Mouse (Mus musculus) induced T-regulatory cell, adult 2 months (primary cell): ENCODE data around the gene Etl4.

Experiments
- DNase-seq: peaks from one replicate; pipeline ENCODE4 v3.0.0-alpha.2; 2012; ENCODE audit warnings: low read depth

Gene Etl4

DNA sequence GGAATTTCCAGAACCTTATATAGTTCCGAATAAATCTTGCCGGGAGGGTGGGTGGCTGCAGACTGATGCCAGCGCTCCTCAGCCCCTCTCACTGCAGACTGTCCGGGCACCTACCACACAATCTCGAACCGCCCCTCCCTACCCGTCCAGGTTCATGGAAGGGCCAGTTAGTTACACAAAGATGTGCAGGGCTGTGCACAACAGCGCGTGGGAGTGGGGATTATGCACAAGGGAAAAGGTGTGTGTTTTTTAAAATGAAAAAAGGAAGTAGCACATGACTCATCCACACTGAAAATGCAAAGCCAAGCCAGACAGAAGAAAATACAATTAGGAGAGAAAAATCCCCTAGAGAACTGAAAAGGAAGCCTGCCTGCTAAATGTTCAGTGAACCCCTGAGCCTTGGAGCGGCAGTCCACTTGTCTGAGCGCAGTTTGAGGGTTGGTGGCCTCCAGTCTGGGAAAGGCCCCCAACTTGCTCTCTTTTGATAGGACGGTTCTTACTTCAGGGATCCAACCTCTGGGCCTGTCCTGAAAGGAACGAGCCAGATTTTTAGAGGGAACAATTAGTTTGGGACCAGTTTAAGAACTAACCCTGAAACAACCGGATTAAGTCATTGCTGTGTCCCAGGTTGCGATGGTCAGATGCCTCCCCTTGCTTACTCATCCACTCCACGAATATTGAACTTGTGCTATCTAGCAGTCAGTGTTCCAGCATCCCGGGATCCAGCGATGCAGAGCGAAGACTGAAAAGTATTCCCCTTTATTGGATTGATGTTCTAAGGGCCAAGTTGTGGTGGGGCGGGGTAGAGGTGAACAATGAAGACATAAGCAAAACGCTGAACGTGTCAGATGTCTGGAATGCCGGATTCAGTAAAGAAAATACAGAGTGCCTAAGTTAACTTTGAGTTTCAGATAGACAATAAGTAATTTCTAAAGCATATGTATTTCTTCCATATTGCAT, 611.3 kb downstream of the Etl4 start:
- DNase-seq: no peak

DNA sequence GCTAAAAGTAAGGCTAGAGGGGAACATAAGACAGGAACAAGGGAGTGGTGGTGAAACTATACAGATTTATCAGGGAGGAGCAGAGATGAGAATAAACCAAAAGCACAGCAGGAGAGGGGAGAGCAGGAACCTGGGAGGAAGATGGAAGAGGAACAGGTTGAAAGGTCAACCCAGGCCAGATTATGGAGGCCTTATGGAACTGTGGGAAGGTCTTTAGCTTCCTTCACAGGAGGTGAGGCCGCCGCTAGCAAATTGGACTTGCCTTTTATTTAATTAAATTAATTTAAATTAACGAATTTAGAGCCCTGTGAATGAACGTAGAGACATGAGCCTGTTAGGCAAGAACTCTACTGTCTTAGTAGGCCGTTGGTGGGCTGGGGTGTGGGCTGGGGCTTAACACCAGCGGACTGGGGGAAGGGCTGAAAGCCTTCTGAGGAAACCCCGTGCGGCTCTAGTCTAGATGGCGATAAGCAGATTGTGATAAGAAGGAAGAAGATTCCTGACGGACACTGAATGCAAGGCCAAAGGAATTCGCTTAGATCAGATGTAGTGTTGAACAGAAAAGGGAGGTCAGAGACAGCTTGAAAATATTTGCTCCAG, 612.2 kb downstream of the Etl4 start:
- DNase-seq: no peak

DNA sequence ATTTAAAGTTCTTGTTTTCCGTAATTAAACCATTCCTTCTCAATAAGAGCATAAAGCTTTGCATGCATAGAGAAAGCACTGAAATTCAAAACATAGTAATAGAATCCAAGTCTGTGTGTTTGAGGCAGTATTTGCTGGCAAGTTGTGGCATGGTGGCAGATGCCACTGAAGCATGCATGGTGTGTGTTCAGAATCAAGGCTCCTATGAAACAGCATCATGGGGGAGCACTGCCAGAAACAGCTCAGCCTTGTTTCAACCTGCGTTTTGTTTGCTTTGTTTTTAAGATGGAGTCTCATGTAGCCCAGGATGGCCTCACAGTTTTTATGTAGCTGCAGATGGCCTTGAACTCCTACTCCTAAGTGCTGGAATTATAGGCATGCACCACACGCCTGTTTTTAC, 614.1 kb downstream of the Etl4 start:
- no peak for DNase-seq

DNA sequence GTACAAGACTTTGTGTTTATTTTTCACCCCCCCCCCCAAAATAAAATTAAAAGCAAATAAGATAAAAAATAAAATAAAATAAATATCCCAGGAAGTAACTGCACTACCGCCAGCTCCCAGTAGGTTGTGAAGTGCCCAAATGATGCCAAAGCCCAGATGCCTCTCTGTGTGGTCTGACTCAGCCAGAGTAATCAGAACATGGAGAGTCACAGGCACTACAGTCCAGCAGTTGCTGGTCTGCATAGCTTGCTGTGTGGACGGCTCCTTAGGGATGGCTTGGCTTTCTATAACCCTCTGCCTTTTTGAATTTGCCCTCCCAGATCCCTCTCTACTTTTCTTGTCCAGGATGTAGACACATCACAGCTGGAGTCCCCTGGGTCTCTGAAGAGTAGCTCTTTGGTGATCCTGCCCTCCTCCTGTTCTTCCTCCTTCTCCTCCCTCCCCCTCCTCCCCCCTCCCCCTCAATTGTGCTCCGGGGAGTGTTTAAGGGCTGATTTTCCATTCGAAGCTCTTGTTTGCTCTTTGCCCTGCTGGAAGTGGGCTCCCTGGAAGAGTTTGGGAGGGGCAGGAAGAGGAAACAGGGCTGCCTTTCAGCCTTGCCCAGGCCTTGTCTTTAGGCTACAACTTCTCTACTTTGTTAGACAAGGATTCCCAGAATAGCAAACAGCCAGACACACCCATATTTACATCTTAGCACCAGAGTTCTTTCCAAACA, 616.5 kb downstream of the Etl4 start:
- DNase-seq: no peak

DNA sequence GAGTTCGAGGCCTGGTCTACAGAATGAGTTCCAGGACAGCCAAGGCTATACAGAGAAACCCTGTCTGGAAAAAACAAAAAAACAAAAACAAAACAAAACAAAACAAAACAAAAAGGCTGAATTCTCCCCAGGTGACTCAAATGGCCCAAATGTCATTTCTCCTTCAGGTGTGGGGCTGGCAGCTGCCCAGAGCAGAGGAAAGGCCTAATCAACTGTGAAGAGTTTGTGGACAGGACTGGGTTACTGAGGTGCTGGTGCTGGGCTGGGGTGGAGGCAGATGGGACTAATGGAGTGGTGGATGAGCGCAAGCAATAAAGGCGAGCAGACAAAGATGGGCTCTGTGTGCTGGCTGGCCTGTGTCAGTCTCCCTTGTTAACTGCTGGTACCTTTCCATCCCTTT, 617.3 kb downstream of the Etl4 start:
- DNase-seq: no peak

DNA sequence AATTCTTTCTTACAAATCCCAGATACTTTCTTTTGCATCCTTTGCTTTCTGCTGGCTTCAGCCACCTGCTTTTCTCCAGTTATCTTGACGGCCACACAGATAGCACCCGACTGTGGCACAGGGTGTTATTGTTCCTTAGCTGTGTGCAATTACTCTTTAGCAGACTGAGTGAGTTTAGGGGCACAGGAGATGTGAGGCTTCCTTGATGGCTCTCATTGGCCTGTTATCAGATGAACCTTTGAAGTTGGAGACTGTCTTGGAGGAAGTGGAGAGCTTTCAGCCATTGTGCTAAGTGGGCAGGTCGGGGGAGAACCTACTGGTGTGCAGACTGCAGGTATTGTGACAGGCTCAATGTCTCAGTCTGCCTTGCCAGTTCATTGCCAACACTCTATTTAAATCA, 623.0 kb downstream of the Etl4 start:
- no peak for DNase-seq

DNA sequence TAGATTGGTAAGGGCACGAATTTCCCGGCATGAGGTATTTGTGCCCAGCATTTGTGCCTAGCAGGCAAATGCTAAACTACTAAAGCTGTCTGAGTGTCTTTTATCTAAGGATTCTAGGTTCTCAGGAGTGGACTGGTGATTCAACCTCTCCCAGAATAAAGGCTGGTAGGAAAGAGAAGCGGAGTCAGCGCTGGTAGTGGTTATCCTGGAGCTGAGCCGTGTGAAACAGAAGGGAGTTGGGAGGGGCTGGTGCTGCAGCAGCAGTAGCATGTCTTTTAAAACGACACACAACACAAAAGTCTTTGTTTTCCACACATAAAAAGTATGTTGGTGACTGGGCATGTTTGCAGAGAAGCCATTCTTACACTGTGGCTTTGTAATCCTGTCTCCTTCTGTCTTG, 628.2 kb downstream of the Etl4 start:
- DNase-seq: no peak

DNA sequence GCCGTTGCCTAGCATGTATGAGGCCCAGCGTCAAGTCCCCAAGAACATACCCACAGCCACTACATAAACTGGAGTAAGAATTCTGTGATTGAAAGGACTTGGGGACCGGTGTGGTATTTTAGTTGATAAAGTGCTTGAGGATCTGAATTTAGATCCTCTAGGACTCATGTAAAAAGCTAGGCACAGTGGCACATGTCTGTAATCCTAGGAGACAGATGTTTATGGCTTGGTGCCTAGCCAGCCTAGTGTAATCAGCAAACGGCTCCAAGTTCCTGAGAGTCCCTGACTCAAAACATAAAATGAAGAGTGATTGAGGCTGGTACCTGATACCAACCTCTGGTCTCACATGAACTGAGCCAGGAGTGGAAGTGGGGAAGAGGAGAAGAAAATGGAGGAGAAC, 629.3 kb downstream of the Etl4 start:
- DNase-seq: no peak

DNA sequence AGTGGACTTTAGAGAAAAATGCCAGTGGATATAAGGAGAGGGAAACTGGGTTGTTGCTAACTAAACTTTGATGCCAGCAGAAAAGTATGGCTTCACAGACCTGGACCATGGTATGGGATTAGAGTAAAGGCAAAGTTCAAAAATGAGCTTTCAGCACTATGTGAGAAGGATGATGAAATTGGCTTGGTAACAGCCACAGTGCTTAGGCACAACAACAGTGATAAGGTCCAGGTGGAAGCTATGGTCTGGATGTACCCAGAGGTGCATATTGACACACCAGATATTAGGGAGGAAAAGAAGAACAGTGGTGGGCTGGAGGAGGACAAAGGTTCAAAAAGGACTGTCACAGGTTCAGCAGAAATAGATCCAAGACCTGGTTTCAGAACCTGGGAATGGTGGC, 631.7 kb downstream of the Etl4 start:
- DNase-seq: no peak

DNA sequence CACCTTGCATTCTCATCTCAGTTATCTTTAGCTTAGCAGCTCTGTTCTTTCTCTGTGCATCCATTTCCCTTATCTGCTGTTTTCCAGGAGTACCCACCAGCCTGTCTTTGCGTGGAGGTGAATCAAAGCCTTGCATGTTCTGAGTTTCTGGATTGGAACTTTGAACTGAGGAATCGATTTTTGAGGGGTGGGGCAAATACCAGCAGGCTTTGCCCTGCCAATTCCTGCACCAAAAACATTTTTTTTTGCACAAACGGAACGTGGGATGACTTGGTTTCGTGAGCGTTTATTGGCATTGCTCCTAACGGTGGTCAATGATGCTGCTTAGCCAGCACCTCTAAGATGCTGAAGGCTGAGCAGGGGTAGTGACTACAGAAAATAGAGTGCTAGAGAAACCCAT, 632.7 kb downstream of the Etl4 start:
- DNase-seq: no peak

DNA sequence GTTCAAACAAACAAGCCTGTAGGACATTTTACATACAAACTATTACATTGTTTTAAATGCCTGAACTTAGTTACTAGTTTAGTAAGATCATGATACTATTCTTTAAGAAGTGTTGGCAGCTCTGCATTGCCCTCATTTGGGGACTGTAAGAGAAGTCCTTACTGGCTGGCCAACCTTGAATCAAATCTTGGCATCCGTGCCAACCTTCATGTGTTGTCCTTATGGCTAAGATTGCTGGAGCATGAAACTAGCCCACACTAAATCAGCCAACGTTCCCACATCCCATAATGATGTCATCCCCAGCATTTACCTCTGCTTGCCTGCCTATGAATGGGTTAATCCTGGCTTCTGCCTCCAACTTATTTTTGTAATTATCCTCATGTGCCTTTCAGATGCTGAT, 636.0 kb downstream of the Etl4 start:
- no peak for DNase-seq

DNA sequence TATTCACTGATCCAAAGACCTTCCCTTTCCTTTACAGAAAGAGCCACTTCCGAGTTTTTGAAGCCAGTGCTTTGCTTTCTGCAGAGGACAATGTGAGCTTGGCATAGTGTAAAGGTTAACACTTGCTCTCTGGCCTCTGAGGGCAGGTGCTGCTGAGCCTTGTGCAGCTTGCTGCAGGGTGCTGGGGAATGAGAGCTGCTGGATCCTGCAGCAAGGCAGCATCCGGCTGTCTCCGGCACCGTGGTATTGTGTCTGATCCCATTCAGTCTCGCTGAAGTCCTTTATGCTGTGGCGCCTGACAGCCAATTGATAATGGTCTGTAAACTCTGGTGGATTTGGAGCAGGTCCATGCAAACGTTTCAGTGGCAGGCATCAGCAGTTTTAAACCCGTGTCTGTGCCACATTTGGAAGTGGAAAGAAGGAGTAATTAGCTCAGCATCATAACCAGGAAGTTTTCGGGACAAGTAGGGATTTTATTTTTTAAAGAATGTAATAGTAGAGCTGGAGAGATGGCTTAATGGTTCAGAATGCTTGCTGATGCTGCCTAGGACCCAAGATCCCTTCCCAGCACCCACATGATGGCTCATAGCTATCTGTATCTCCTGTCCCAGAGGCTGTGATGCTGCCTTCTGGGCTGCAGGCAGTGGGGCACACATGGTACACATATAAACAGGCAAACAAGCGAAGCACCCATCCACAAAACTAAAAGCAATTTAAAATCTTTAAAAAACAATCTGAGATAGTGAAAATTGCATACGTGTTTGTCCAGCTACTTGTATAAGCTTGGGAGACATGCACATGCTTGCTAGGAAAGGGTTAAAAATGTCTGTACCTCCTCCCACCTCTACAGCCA, 637.1 kb downstream of the Etl4 start:
- no peak for DNase-seq

DNA sequence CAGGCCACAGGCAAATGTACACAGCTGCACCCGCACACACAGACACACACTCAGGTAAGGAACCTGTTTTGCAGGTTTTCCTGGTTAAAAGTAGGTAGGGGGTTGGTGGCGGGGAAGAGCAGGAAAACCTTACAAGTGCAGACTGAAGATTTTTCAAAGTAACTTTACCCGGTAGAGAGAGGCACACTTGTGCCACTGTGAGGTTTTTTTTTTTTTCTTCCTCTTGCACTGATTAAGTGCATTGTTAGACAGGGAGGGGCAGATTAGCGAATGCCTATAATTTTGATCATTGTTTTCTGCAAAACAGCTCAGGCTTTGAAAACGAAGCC, 637.7 kb downstream of the Etl4 start:
- DNase-seq: no peak

DNA sequence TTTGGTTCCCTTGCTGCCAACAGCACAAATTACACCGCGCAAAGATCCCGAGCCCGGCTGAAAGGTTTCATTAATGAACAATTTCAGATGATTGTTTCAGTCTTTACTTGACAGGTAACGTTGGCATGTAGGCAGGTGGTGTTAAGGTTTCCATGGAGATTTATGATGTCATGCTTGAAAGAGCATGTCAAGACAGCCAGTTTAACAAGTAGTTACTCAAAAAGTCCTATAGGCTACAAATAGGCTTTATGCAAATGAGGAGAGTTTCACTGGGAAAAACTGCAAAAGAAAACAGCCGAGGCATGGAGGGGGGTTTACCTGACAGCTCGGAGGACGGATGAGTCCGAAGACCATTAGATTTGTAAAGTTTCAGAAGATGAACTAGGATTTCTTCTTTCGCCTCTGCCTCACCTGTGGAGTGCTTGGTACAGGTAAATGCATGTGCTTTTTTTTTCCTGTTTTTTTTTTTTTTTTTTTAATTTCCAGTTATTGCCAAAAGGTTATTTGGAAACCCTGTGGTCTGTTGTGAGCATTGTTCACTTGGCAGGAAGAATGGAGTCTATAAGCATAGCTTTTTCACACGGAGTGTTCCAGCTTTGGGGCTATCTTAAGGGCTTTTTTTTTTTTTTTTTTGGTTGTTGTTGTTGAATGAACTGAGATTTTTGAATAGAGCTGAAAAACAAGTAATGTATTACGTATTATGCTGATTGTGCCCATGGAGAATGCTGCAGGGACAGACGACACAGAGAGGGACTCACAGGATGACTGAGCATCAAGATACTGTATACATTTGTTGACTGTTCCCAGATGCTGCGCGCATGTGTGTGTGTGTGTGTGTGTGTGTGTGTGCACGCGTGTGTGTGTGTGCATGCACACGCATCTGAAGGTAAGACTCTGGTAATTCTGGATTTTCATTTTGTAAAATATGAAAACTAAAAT, 638.4 kb downstream of the Etl4 start:
- DNase-seq: no peak

DNA sequence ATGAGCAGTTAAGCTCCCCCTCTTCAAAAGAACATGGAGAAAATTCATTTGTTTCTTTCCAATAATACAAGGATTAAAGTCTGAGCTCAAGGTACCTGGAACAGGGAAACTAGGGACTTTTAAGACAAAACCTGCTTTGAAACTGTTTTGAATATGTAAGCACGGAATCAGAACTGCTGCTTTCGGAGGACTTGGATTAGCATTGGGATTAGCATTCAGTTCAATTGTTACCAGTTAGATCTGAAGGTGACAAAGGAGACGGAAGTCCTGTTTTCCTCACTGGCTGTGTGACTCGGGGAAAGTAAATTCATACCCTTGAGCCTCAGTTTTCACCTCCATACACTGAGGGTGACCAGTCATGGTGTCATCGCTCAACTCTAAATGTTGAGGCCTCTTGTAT, 639.5 kb downstream of the Etl4 start:
- DNase-seq: no peak

DNA sequence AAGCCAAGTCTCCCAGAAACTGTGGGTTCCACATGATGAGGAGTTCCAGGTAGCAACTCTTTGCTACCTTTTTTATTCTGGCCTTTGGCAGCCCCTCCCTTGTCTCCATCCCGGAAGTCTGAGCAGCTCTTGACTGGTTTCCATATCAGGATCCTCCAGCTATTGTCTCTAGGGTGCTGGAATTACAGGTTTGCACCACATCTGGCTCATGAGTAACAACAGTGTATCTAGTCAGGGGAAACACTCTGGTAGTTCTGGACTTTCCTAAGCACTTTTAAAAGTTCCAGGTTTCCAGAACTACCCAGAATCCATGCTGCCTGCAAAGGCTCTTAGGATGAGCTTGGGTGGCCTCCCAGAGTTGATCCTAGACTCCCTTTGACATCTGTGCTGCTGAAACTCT, 640.4 kb downstream of the Etl4 start:
- DNase-seq: no peak

DNA sequence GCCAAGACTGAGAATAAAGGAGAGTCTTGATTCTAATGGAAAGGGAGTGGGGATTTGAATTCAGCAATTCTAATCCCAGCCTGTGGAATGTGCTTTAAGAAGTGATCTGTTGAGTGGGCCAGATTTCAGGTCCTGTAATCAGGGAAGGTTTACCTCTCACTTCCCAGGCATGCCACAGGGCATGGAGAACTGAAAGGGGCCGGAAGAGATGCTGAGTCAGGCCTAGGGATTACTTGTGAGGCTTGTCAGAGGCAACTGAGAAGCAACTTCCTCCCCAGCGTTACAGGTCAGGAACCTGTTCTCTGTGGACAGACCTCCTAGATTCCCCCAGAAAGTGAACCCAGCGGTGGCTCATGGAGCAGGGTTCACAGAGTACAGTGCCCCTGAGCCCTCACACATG, 646.1 kb downstream of the Etl4 start:
- no peak for DNase-seq

DNA sequence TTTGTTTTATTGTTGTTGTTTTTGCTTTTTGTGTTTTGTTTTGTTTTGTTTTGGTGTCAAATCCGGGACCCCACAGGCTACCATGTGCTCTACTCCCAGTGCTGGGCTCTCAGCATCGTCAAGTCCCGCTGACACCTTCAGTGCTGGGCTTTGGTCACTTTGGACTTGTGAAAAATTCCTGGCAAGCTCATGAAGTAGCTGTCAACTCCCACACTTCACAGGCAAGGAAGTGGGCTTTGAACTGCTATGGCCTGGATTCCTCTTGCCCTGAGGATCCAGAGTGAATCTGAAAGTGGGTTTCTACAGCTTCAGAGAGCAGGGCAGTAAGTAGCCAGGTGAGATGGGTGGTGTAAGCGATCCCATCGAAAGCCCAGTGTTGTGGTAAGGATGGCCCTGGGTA, 649.5 kb downstream of the Etl4 start:
- DNase-seq: no peak

DNA sequence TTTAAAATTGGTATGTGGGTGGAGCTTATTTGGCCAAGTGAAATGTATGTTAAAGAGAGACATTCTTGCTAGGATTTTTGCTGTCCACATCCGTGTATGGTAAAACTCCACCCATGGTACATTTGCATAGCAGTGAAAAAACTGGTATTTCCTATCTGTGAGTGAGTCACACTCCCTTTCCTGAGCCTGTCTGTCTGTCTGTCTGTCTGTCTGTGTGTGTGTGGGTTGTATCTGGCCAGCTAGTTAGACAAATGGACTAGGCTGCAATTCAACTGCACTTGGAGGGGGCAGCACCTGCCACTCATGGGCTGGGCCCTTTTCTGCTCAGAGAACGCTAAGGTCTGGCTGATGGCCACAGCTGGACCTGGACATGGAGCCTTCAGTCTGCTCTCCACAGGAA, 650.1 kb downstream of the Etl4 start:
- no peak for DNase-seq

DNA sequence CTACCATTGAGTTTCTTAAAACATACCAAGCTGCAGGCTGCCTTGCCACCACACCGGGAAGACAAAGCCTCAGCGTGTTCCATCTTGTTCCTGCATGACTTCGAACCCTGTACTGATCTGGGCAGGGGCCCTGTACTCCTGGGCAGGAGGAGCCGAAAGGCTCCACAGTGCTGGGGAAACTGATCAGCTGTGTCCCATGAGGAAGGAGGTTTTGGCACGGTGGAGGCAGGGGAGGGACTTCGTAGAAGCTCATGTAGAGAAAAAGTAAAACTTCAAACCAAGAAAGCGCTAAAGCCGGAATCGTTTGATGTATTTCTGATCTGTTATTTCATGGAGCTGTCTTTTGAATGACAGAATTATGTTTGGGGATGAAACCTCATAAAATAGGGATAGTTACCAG, 651.0 kb downstream of the Etl4 start:
- DNase-seq: no peak

DNA sequence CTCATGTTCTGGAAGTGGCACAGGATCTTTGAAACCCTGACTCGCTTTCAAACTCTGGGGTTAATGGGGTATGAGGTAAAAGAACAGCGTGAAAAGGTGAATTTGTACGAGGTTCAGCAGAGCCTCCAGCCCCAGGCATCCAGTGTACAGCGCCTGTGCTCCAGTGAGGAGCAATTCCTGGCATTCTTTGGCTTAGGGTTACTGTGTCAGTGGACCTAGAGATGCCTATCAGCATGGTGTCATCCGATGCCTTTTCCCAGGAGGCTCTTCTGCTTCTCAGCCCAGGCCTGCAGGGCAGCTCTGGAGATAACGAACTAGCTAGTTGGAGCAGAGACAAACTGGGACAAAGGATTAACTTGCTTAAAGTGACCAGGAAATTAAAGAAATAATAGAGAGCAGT, 653.5 kb downstream of the Etl4 start:
- DNase-seq: no peak
